Mouse (Mus musculus): ENCODE measurements around the gene Flt4. TPM values are rescaled to one million over a fixed set of nuclear protein-coding genes. Genes with fewer than 3 reads are reported as not detected.
"Not testable (repeated sequence)": the region's sequence is repeated elsewhere in the genome, so short reads cannot be mapped to it uniquely, and the experiment has no call there.

The Flt4 gene
- polyA plus RNA-seq, 1 experiment from 2014 or later: 5.3 TPM

DNA sequence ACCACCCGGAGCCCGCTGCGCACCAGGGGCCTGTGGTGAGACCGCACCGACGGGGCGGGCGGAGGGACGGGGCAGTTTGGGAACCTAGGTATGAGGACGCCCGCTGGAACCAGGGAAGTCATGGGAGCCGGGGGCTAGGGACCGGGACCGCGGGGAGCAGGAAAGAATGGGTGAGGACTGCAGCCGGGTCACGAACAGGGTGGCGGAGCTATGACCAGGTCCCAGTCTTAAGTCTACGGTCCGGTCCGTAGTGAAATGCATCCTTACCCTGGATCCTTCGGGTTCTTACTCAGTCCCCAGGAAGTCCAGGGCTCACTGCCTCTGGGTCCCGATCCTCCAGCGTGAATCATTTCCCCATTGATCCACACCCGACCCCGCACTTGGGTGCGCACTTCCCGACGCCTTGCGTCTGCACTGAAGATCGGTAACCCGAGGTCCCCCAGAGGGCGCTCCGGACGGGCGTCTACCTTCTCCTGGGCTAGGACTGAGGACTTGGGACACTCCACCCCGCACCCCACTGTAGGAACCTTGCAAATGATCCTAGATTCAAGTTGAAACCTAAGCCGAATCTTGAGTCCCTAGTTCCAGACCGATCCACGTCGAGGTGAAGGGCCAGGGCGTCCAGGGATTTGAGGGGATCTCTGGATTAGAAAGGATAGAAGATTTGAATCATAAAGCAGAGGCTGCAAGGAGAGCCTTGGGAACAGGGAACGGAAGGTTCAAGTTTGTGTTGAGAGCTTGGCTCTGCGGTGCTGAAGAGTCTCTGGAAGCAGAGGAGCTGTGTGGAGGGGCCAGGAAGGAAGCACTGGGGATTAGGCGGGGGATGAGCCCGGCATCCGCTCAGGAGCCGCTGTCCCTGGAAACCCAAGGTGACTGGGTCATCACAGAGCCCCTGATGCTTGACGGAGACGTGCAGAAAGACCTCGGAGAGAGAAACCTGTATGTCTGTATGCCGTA, 1.1 kb downstream of the Flt4 start:
- H3K4me3 ChIP-seq (replicated peaks; ENCODE audit: low read depth, low read length): peak overlapping the region; percentile 46
- 1% methylated on average over 49 of the region's 52 CpGs for WGBS
- H3K36me3 ChIP-seq (ENCODE audit: insufficient read depth, low read length); DNase-seq (ENCODE audit: low spot score); H3K27me3 ChIP-seq (ENCODE audit: insufficient read depth, low read length); H3K9me3 ChIP-seq (replicated peaks; ENCODE audit: low read length); H3K4me1 ChIP-seq (replicated peaks; ENCODE audit: insufficient read depth, low read length); H3K27ac ChIP-seq: not testable (repeated sequence)
- peak overlapping the region; percentile 69 for H3K4me2 ChIP-seq (ENCODE audit: low read length)
- H3K9ac ChIP-seq (ENCODE audit: low read depth, low read length): peak overlapping the region; percentile 44; the same call in 1 of the 2 replicates
- TF ChIP-seq CTCF (IDR thresholded peaks at IDR 0.05; ENCODE audit: low read depth): peak; percentile 33; the same call in 1 of the 2 replicates
- peak; percentile 37 for ATAC-seq (replicated peaks; ENCODE audit: low FRiP score, low read depth)

DNA sequence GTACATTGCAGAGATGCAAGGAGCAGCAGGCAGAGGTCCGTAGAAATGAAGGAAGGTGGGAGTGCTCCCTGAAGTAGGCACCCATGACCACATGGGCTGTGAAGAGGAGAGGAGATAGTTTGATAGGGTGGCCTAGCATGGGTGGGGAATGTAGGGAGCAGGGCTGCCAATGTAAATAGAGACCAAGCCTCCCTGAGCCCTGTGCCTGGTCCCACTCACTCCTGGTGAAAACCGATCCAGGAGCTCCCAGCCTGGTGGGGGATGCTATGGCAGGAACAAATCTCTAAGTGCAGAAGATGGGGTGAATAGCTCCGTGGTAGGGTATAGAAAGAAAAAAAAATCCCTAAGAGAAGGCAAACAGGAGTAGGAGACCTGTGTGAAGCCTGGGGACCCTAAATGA, 2.3 kb downstream of the Flt4 start:
- ATAC-seq (replicated peaks; ENCODE audit: low FRiP score, low read depth); DNase-seq (ENCODE audit: low spot score); H3K4me1 ChIP-seq (replicated peaks; ENCODE audit: insufficient read depth, low read length); H3K27me3 ChIP-seq (ENCODE audit: insufficient read depth, low read length); H3K9ac ChIP-seq (ENCODE audit: low read depth, low read length); H3K27ac ChIP-seq; H3K9me3 ChIP-seq (replicated peaks; ENCODE audit: low read length); H3K4me3 ChIP-seq (replicated peaks; ENCODE audit: low read depth, low read length); H3K36me3 ChIP-seq (ENCODE audit: insufficient read depth, low read length): not testable (repeated sequence)
- 10% methylated on average over 3 of the region's 3 CpGs for WGBS
- H3K4me2 ChIP-seq (ENCODE audit: low read length): peak overlapping the region; percentile 13

DNA sequence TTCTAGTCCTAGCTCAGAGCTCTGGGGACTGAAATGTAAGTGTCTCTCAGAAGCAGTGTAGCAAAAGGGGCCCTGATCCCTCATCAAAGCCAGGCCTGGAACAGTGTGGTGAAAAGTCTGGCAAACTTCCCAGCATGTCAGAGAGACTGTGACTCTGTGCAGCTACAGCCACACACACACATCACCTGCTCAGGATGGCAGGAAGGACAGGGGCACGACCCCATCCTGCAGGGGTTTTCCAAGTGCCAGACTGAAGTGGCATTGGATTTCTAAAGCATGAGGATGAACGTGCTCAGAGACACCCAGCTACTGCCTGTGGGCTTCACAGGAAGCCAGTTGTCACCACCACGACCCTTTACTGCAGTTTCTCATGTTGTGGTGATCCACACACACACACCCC, 3.1 kb downstream of the Flt4 start:
- no peaks in the 10 kb centered on the region for H3K27me3 ChIP-seq (ENCODE audit: insufficient read depth, low read length)
- 31% methylated on average over 3 of the region's 3 CpGs for WGBS
- TF ChIP-seq CTCF (IDR thresholded peaks at IDR 0.05; ENCODE audit: low read depth): no peak
- no peaks in the 10 kb centered on the region for H3K9me3 ChIP-seq (replicated peaks; ENCODE audit: low read length)
- no peaks in the 10 kb centered on the region for H3K36me3 ChIP-seq (ENCODE audit: insufficient read depth, low read length)
- H3K4me2 ChIP-seq (ENCODE audit: low read length): no peak overlapping the region
- ATAC-seq (replicated peaks; ENCODE audit: low FRiP score, low read depth): no peak
- DNase-seq (ENCODE audit: low spot score): no peak
- no peak overlapping the region for H3K4me3 ChIP-seq (replicated peaks; ENCODE audit: low read depth, low read length)
- H3K4me1 ChIP-seq (replicated peaks; ENCODE audit: insufficient read depth, low read length): no peaks in the 10 kb centered on the region; the same call in 1 of the 2 replicates
- no peak overlapping the region for H3K27ac ChIP-seq
- H3K9ac ChIP-seq (ENCODE audit: low read depth, low read length): no peak overlapping the region

DNA sequence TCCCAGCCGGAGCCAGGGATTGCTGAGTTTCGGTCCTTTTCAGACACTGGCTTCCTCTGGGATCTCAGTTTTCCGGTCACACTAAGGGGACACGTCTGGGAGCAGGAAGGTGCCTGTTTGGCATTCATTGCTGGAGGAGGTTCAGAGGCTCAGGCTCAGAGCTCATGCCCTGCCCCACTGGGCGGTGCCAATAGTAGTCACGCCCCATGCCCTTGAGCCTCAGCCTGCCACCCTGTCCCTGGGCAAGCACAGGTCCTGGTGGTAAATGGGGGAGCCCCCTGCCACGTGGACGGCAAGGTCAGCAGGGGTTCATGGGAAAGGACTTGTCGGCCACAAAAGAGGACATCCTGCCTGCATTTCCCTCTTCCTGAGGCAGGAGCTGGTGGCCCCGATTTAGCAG, 4.3 kb downstream of the Flt4 start:
- H3K9me3 ChIP-seq (replicated peaks; ENCODE audit: low read length): no peaks in the 10 kb centered on the region
- no peak overlapping the region for H3K4me2 ChIP-seq (ENCODE audit: low read length)
- no peak for TF ChIP-seq CTCF (IDR thresholded peaks at IDR 0.05; ENCODE audit: low read depth)
- H3K27ac ChIP-seq: no peak overlapping the region
- H3K9ac ChIP-seq (ENCODE audit: low read depth, low read length): no peak overlapping the region
- 0 out of 2 replicates have a peak, but pooled peaks have one; percentile 37 for ATAC-seq (replicated peaks; ENCODE audit: low FRiP score, low read depth)
- 8% methylated on average over 10 of the region's 10 CpGs for WGBS
- no peak overlapping the region for H3K4me3 ChIP-seq (replicated peaks; ENCODE audit: low read depth, low read length)
- H3K27me3 ChIP-seq (ENCODE audit: insufficient read depth, low read length): no peaks in the 10 kb centered on the region
- no peaks in the 10 kb centered on the region for H3K36me3 ChIP-seq (ENCODE audit: insufficient read depth, low read length)
- DNase-seq (ENCODE audit: low spot score): peak; percentile 21
- no peaks in the 10 kb centered on the region; the same call in 1 of the 2 replicates for H3K4me1 ChIP-seq (replicated peaks; ENCODE audit: insufficient read depth, low read length)

DNA sequence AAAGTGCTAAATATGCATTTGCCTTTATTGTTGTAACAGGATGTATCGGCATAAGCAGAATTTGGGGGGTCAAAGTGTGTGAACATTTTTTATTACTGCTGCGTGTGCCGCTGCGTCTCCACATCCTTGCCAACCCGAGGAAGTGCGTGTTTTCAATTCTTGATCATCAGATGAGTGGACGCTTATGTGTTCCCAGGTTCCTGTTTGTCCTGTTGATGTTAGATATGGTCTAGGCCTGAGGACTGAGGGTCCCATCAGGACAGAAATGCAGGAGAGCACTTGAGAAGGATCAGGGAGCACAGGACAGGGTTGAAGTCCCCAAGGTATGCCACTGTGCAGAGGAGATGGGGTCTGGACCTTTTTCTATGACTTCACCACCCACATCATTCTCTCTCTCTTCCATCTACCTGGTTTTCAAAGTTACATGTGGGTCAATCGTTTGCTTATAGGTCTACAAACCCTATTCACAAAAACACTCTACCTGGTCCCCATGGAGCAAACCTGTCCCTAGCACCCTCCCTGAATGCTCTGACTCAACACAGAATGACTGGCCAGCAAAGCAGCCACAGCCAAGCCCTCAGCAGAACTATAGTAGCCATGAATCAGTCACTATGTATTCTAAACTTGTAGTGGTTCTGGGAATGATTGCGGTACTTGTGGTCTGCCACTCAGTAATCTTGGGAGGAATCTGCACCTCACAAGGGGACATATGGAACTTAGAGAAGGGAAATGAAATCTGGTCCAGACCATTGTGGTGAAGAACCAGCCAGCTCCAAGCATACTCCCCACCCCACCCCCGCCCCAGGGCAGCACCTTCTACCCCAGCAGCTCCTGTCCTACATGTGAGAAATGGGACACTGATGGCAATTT, 7.0 kb downstream of the Flt4 start:
- H3K9ac ChIP-seq (ENCODE audit: low read depth, low read length): no peak overlapping the region

DNA sequence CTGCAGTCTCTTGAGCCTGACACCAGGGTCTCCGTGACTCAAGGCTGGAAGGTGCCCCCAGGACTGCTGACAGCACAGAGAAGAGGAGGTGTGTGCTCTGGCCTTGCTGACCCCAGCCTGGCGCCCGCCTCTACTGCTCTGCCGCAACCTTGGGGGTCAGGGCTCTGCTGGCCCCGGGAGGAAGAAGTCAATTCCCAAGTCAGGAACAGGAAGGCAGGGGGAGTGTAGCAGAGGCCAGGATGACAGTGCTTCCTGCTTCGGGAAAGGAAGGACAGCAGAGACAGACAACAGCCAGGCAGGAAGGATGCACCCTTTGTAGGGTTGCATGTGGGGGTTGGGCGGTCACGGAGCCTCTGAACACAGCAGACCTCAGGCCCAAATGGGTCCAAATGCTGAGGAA, 9.4 kb downstream of the Flt4 start:
- 68% methylated on average over 8 of the region's 8 CpGs for WGBS
- TF ChIP-seq CTCF (IDR thresholded peaks at IDR 0.05; ENCODE audit: low read depth): no peak
- Histone ChIP-seq H3K9ac (ENCODE audit: low read depth, low read length) (no peak overlapping the region), H3K4me3 (replicated peaks; ENCODE audit: low read depth, low read length) (no peak overlapping the region), H3K27me3 (ENCODE audit: insufficient read depth, low read length) (no peaks in the 10 kb centered on the region), H3K27ac (no peak overlapping the region), H3K9me3 (replicated peaks; ENCODE audit: low read length) (no peaks in the 10 kb centered on the region), H3K4me2 (ENCODE audit: low read length) (no peak overlapping the region), H3K4me1 (replicated peaks; ENCODE audit: insufficient read depth, low read length) (no peaks in the 10 kb centered on the region), H3K36me3 (ENCODE audit: insufficient read depth, low read length) (no peaks in the 10 kb centered on the region)
- DNase-seq (ENCODE audit: low spot score): no peak
- ATAC-seq (replicated peaks; ENCODE audit: low FRiP score, low read depth): no peak

More for the DNA sequence above, 7.0 kb downstream of the Flt4 start:
- TF ChIP-seq CTCF (IDR thresholded peaks at IDR 0.05; ENCODE audit: low read depth): no peak
- Histone ChIP-seq H3K36me3 (ENCODE audit: insufficient read depth, low read length) (no peaks in the 10 kb centered on the region), H3K4me1 (replicated peaks; ENCODE audit: insufficient read depth, low read length) (no peaks in the 10 kb centered on the region), H3K9me3 (replicated peaks; ENCODE audit: low read length) (no peaks in the 10 kb centered on the region), H3K27ac (no peak overlapping the region), H3K27me3 (ENCODE audit: insufficient read depth, low read length) (no peaks in the 10 kb centered on the region), H3K4me2 (ENCODE audit: low read length) (no peak overlapping the region), H3K4me3 (replicated peaks; ENCODE audit: low read depth, low read length) (no peak overlapping the region)
- ATAC-seq (replicated peaks; ENCODE audit: low FRiP score, low read depth) (no peak), DNase-seq (ENCODE audit: low spot score) (no peak)
- WGBS: 87% methylated on average over 10 of the region's 10 CpGs
